In the genomic region with DNA sequence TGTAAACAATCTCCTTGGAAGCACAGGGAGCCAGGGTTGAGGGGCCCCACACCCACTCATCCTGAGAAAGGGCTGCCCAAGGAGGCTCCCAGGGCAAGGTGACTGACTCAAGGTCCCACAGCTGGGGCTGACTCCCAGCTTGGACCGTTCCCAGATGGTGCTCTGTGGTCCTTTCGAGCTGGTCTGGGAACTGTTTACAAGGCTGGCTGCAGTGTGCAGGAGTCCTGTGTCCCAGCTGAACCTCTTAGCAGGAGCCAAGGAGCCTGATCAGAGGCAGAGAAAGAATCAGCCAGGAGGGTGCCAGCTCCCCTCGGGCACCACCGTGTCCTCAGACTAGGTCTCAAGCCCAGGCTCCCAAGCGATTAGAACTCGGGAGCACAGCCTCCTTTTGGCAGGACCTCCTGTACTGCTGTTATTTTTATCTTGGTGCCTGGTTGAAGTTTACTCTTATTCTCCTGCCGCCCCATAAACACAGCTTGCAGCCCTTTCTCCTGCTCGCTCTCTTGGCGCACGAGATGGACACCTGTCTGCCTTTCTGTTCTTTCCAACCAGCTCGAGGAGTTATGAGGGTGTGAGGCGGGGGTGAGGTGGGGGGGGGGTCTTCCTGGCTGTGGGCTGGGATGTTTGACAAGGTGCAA, we compare ENCODE assay signal across 8 mouse cellular contexts. TPM values are rescaled to one million over a fixed set of nuclear protein-coding genes. Genes with fewer than 3 reads are reported as not detected.
DNase-seq lines count a peak whose midpoint lies in the region; ATAC-seq and TF ChIP-seq lines count a peak whose summit lies in the region.

No protein-coding gene starts in this region.

- H3K27me3 ChIP-seq in kidney, embryonic 14.5 days (ENCODE audit: control insufficient read depth, insufficient read depth, low read length): no peaks in the 10 kb centered on the region
- no peaks in the 10 kb centered on the region for H3K27me3 ChIP-seq in heart, adult 2 months (ENCODE audit: control insufficient read depth, insufficient read depth, low read length)

- H3K9ac ChIP-seq in kidney, embryonic 14.5 days (ENCODE audit: low read depth, low read length): no peak overlapping the region
- peak overlapping the region; percentile 22; the same call in 1 of the 2 replicates for H3K9ac ChIP-seq in heart, adult 2 months (ENCODE audit: low read depth, low read length)

- TF ChIP-seq POLR2A in heart, adult 2 months (IDR thresholded peaks at IDR 0.05; ENCODE audit: insufficient read depth, low read depth, low read length): peak; percentile 42; the same call in 1 of the 2 replicates

- H3K36me3 ChIP-seq in kidney, embryonic 14.5 days (ENCODE audit: control insufficient read depth, insufficient read depth, low read length): no peaks in the 10 kb centered on the region
- no peaks in the 10 kb centered on the region for H3K36me3 ChIP-seq in heart, adult 2 months (ENCODE audit: control insufficient read depth, insufficient read depth, low read length)

- peak; percentile 86; the same call in 1 of the 2 replicates for TF ChIP-seq EP300 in heart, adult 2 months (IDR thresholded peaks at IDR 0.05; ENCODE audit: insufficient read depth, low read depth, low read length)

- intact Hi-C loops in heart, adult 2 months (cut with DNase I): loop anchor here (1.0 kb wide), 1 partner anchor 21 kb away; no protein-coding TSS in a partner anchor

- ATAC-seq in kidney, embryonic 14.5 days (ENCODE audit: low FRiP score, low TSS enrichment): no peak
- ATAC-seq in megakaryocyte, adult 5-6 weeks (ENCODE audit: poor library complexity, severe bottlenecking): no peak
- ATAC-seq in erythroid progenitor cell, adult 5-6 weeks (replicated peaks; ENCODE audit: low FRiP score, poor library complexity, severe bottlenecking): no peak
- ATAC-seq in cerebellum, adult (ENCODE audit: insufficient number of reproducible peaks, low FRiP score, low TSS enrichment): no peak

- H3K9me3 ChIP-seq in kidney, embryonic 14.5 days (ENCODE audit: control insufficient read depth, low read length): no peaks in the 10 kb centered on the region

- DNase-seq in kidney, adult 11 months: peak; percentile 84
- DNase-seq in adipocyte (ENCODE audit: low spot score): peak; percentile 71
- peak; percentile 65 to 83 for DNase-seq in heart, adult 2 months
- DNase-seq in kidney, postnatal 25 days: peak; percentile 67 to 94

- no peak for TF ChIP-seq CTCF in heart, adult 2 months (IDR thresholded peaks at IDR 0.05)

- no peaks in the 10 kb centered on the region for H3K79me2 ChIP-seq in heart, adult 2 months (replicated peaks; ENCODE audit: control insufficient read depth, insufficient read depth, low read length)

- H3K4me3 ChIP-seq in kidney, embryonic 14.5 days (ENCODE audit: low read length): no peak overlapping the region
- no peak overlapping the region; the same call in 1 of the 2 replicates for H3K4me3 ChIP-seq in heart, adult 2 months

- H3K4me2 ChIP-seq in kidney, embryonic 14.5 days (replicated peaks; ENCODE audit: low read depth, low read length): no peak overlapping the region

- H3K27ac ChIP-seq in kidney, embryonic 14.5 days (ENCODE audit: low read depth, low read length): no peak overlapping the region
- H3K27ac ChIP-seq in heart, adult 2 months: peak overlapping the region; percentile 89

- 40% methylated on average over 12 of the region's 12 CpGs for WGBS in kidney, embryonic 14.5 days
- WGBS in heart, adult 2 months: 32% methylated on average over 12 of the region's 12 CpGs

- H3K4me1 ChIP-seq in kidney, embryonic 14.5 days (ENCODE audit: control insufficient read depth, insufficient read depth, low read length): peaks cover 15% of the 10 kb centered on the region; the same call in 1 of the 2 replicates
- peaks cover 5% of the 10 kb centered on the region; the same call in 1 of the 2 replicates for H3K4me1 ChIP-seq in heart, adult 2 months (ENCODE audit: control insufficient read depth, insufficient read depth, low read length)

RNA-seq across cellular contexts. Expression of a gene that starts 22.1 kb away (rescaled TPM):
- polyA plus RNA-seq in kidney, embryonic 14.5 days (2014; fragmentation: Nextera tagmentation; extraction: Ambion mirVana): 26.6 and 29.0 TPM in 2 replicates
- 10 to 100 TPM in 1 of 2 experiments, 1 to 10 TPM in 1; 8.2 to 19.0 TPM for total RNA-seq in heart, adult 2 months (2021)
- 19.7 and 24.3 TPM in 2 replicates for polyA plus RNA-seq in heart, adult 2 months (2012; rRNA removed)
- 2.6 and 4.4 TPM in 2 replicates for total RNA-seq in megakaryocyte, adult 5-6 weeks (2015)
- total RNA-seq in megakaryocyte, adult 5-6 weeks (2017): 8.7 and 11.2 TPM in 2 replicates
- total RNA-seq in erythroid progenitor cell, adult 5-6 weeks (2015; ENCODE audit: low replicate concordance): 4.3 TPM in 1 of 2 replicates, not detected in the other
- total RNA-seq in erythroid progenitor cell, adult 5-6 weeks (2017; ENCODE audit: low replicate concordance): 9.4 TPM in 1 of 2 replicates, not detected in the other
